Mouse (Mus musculus) forebrain, embryonic 14.5 days (tissue): Measurements from ENCODE around the gene 1600014C23Rik. TPM values are rescaled to one million over a fixed set of nuclear protein-coding genes. Genes with fewer than 3 reads are reported as not detected.
A peak's percentile ranks its signal among the peaks of the same experiment; 100 is the strongest.

Experiments used
- ATAC-seq: fragments of 200-750 bp; cut with Nextera tagmentation; 2 replicates; pipeline ENCODE4 v1.8.0; 2017; ENCODE audit warnings: mild to moderate bottlenecking, moderate library complexity
- DNase-seq: peaks from one replicate; pipeline ENCODE4 v3.0.0-alpha.2; 2015; ENCODE audit warnings: low spot score
- H3K27ac ChIP-seq: fragments of 300-500 bp; sonication (generic); 2 replicates; pipeline ENCODE4 v1.5.1; 2014; ENCODE audit warnings: low read depth, mild to moderate bottlenecking, control low read depth, low read length, moderate library complexity
- H3K27me3 ChIP-seq: fragments of 300-500 bp; sonication (generic); replicated peaks from 2 replicates; pipeline ENCODE4 v1.6.1; 2014; ENCODE audit warnings: low read length, control low read depth, mixed read lengths; ENCODE audit not compliant: control insufficient read depth, insufficient read depth
- H3K36me3 ChIP-seq: fragments of 300-500 bp; sonication (generic); 2 replicates; pipeline ENCODE4 v1.6.1; 2014; ENCODE audit warnings: low read length, control low read depth; ENCODE audit not compliant: control insufficient read depth, insufficient read depth
- H3K4me1 ChIP-seq: fragments of 300-500 bp; sonication (generic); 2 replicates; pipeline ENCODE4 v1.6.1; 2014; ENCODE audit warnings: antibody characterized with exemption, low read length, control low read depth; ENCODE audit not compliant: control insufficient read depth, insufficient read depth
- H3K4me2 ChIP-seq: fragments of 300-500 bp; sonication (generic); 2 replicates; pipeline ENCODE4 v1.6.1; 2014; ENCODE audit warnings: mild to moderate bottlenecking, control low read depth, low read length
- H3K4me3 ChIP-seq: fragments of 300-500 bp; sonication (generic); 2 replicates; pipeline ENCODE4 v1.5.1; 2014; ENCODE audit warnings: low read depth, low read length, control low read depth
- H3K9ac ChIP-seq: fragments of 300-500 bp; sonication (generic); 2 replicates; pipeline ENCODE4 v1.6.1; 2014; ENCODE audit warnings: mild to moderate bottlenecking, low read length, control low read depth, moderate library complexity
- H3K9me3 ChIP-seq: fragments of 300-500 bp; sonication (generic); replicated peaks from 2 replicates; pipeline ENCODE4 v1.6.1; 2016; ENCODE audit warnings: low read length, control low read depth, mixed read lengths; ENCODE audit not compliant: control insufficient read depth
- WGBS: fragments of 180-500 bp; shearing (Covaris S2); extraction: QIAGEN DNeasy Blood & Tissue Kit; methylation state at CpG from one replicate; pipeline ENCODE4 v1.1.7; 2014; 5-methylcytosine and 5-hydroxymethylcytosine counted together
- polyA plus RNA-seq: library from polyadenylated mRNA; unstranded; fragments of >200 nt; fragmentation: Nextera tagmentation; extraction: Ambion mirVana; gene quantifications from 2 replicates; pipeline ENCODE4 v1.2.1, GENCODE M21; 2014

The 1600014C23Rik gene
- polyA plus RNA-seq, result 0.38 TPM in 1 of 2 replicates, not detected in the other

DNA sequence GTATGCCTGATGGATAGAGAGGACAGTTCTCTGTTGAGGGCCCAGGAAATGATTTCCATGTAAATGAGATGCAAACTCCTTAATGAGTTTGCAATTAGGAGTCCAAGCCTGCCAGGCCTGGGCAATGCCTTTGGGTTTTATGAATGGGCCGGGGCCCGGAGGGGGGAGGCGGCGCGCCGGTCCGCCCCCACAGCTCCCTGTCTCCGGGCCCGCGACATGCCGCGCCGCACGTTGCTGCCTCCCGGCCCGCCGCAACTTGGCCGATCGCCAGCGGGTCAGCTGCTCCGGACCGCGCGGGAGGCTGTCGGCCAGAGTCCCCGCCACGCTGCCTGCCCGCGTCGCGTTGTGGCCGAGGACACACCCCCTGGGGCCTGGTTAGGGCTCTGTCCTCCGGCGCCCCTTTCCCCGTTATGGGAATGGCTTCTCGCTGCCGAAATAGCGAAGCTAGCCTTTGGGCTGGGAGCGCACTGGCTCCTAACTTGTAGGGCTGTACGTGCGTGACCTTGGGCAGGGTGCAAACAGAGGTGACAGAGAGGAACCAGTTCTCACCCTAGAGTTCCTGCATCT is at the start of gene 1600014C23Rik:
1600014C23Rik (minus strand) TSS at position 110 of the 567 bp plus-strand sequence.
- Histone ChIP-seq H3K4me3 (peak within 1 kb of the TSS; percentile 30), H3K27me3 (no peaks in the 10 kb centered on the region), H3K9me3 (no peaks in the 10 kb centered on the region), H3K4me1 (peaks cover 35% of the 10 kb centered on the region), H3K9ac (peak within 1 kb of the TSS; percentile 55), H3K4me2 (peak within 1 kb of the TSS; percentile 78), H3K27ac (peak within 1 kb of the TSS; percentile 45), H3K36me3 (no peaks in the 10 kb centered on the region)
- DNase-seq (peak; percentile 89), ATAC-seq (peak; percentile 66)
- under 1% methylated on average over 40 of the region's 41 CpGs for WGBS

DNA sequence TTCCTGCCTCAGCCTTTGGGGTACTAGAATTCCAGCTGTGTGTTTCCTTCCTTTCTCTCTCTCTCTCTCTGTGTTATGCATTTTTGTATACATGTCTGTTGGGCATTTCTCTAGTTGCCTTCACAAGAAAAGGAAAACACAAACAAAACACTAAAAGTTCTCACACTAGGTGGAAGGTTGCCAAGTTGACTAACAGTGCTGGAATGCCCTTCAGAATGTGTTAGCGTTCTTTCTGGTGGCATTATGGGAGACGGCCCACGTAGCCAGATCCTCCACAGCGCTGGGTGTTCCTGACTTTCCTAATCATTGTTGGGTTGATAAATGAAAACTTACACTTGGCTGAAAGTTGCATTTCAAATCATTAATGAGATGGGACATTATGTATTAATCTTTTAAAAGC is 44.8 kb upstream of the 1600014C23Rik start:
- DNase-seq (no peak), ATAC-seq (no peak)
- Histone ChIP-seq H3K27me3 (no peaks in the 10 kb centered on the region), H3K27ac (no peak overlapping the region), H3K4me2 (no peak overlapping the region), H3K36me3 (no peaks in the 10 kb centered on the region), H3K4me1 (no peaks in the 10 kb centered on the region), H3K4me3 (no peak overlapping the region), H3K9me3 (no peaks in the 10 kb centered on the region), H3K9ac (no peak overlapping the region)
- WGBS, result 88% methylated on average over 4 of the region's 4 CpGs

DNA sequence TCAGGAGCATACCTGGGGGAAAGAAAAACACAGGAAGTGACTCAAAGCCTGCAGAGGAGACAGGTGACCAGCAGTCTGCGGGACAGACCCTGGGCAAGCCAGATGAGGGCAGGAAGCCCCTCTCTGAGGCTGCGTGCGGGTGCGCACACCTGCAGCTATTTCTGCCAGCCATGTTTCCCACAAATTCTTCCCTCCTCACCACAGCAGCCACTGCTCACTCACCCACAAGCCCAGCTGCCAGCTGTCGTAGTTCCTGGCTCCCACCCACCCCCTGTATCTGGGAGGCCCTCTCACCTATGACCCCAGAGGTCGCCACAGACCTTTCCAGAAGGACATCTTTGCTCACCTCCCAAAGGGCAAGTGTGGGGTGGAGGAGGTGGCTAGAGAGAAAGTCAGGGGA is 43.8 kb upstream of the 1600014C23Rik start:
- no peak for DNase-seq
- WGBS, result 80% methylated on average over 6 of the region's 6 CpGs
- no peaks in the 10 kb centered on the region for H3K4me1 ChIP-seq
- no peak overlapping the region for H3K9ac ChIP-seq
- no peaks in the 10 kb centered on the region for H3K36me3 ChIP-seq
- no peak overlapping the region for H3K4me2 ChIP-seq
- H3K9me3 ChIP-seq, result no peaks in the 10 kb centered on the region
- ATAC-seq, result no peak
- no peak overlapping the region for H3K4me3 ChIP-seq
- no peaks in the 10 kb centered on the region for H3K27me3 ChIP-seq
- H3K27ac ChIP-seq, result no peak overlapping the region

GRCm38 (mm10) chr17:45776185-45776584 is 42.5 kb upstream of the 1600014C23Rik start:
- Histone ChIP-seq H3K4me1 (no peaks in the 10 kb centered on the region), H3K27me3 (no peaks in the 10 kb centered on the region), H3K36me3 (no peaks in the 10 kb centered on the region), H3K9ac (no peak overlapping the region), H3K9me3 (no peaks in the 10 kb centered on the region), H3K4me2 (no peak overlapping the region), H3K27ac (no peak overlapping the region), H3K4me3 (no peak overlapping the region)
- WGBS, result 97% methylated on average over 8 of the region's 8 CpGs
- ATAC-seq (no peak), DNase-seq (no peak)

GRCm38 (mm10) chr17:45775468-45775867 is 41.8 kb upstream of the 1600014C23Rik start:
- H3K9me3 ChIP-seq, result no peaks in the 10 kb centered on the region
- WGBS, result 88% methylated on average over 9 of the region's 9 CpGs
- H3K27ac ChIP-seq, result no peak overlapping the region
- H3K36me3 ChIP-seq, result no peaks in the 10 kb centered on the region
- ATAC-seq (no peak), DNase-seq (no peak)
- no peak overlapping the region for H3K4me2 ChIP-seq
- no peaks in the 10 kb centered on the region for H3K4me1 ChIP-seq
- H3K9ac ChIP-seq, result no peak overlapping the region
- no peak overlapping the region for H3K4me3 ChIP-seq
- H3K27me3 ChIP-seq, result no peaks in the 10 kb centered on the region

DNA sequence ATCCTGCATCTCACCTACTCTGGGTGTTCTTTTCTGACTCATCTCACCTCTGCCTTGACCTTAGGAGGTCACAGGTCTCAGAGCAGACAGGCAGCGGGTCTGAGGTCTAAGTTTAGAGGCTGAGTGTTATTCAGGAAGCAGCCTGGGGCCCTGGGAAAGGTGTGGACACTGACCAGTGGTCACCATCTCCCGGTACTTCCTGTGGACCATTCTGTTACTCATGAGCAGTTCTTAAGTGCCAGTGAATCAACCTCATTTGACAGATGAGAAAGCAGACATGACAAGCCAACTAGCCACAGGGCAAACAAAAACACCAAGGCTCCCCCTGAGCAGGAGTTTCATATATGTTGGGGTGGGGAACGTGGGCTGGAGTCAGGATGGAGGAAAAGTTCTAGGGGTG is 38.9 kb upstream of the 1600014C23Rik start:
- no peaks in the 10 kb centered on the region for H3K27me3 ChIP-seq
- H3K27ac ChIP-seq, result no peak overlapping the region
- DNase-seq, result no peak
- no peak overlapping the region for H3K4me2 ChIP-seq
- no peaks in the 10 kb centered on the region for H3K36me3 ChIP-seq
- no peak overlapping the region for H3K4me3 ChIP-seq
- H3K9ac ChIP-seq, result no peak overlapping the region
- WGBS, result 85% methylated on average over 3 of the region's 3 CpGs
- ATAC-seq, result no peak
- H3K4me1 ChIP-seq, result no peaks in the 10 kb centered on the region
- no peaks in the 10 kb centered on the region for H3K9me3 ChIP-seq

DNA sequence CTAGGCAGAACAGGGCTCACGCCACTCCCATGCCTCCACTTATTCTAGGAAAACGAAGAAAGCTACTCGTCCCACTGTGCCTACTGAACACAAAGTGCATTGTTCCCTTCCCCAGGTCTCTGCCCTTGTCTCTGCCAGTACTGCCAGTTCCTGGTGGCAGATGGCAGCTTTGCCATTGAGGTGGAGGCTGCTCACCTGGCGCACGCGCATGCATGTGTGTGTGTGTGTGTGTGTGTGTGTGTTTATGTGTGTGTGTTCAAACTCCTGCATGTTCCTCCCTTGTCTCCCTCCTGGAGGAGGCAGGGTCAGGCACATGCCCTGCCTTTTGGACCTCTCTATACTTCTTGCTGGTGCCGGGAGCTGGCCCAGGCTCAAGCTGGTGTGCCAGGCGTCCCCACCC is 38.5 kb upstream of the 1600014C23Rik start:
- H3K4me3 ChIP-seq, result no peak overlapping the region
- H3K27me3 ChIP-seq, result no peaks in the 10 kb centered on the region
- no peak overlapping the region for H3K4me2 ChIP-seq
- H3K9me3 ChIP-seq, result no peaks in the 10 kb centered on the region
- H3K27ac ChIP-seq, result no peak overlapping the region
- DNase-seq, result no peak
- H3K36me3 ChIP-seq, result no peaks in the 10 kb centered on the region
- H3K9ac ChIP-seq, result no peak overlapping the region
- H3K4me1 ChIP-seq, result peaks cover 3% of the 10 kb centered on the region
- 84% methylated on average over 8 of the region's 8 CpGs for WGBS
- ATAC-seq, result no peak

DNA sequence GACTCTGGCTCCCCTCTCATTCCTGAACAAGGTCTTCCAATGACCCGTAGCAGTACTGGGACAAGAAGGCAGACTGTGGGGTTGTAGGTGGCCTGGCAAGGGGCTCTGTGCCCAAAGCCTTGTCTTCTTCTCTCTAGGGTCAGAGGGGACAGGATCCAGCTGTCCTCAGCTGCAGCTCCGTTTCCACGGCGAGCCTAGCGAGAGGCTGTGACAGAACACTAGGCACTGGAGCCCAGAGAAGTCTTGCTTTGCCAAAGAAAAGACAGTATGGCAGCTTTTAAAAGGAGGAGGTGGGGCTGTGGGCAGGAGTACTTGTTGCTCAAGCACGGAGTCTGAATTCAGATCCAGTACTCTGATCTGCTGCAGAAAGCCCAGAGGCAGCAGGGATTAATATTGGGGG is 36.8 kb upstream of the 1600014C23Rik start:
- ATAC-seq (no peak), DNase-seq (no peak)

GRCm38 (mm10) chr17:45769821-45770220 is 36.2 kb upstream of the 1600014C23Rik start:
- H3K9me3 ChIP-seq, result no peaks in the 10 kb centered on the region
- no peak overlapping the region for H3K4me2 ChIP-seq
- DNase-seq (no peak), ATAC-seq (no peak)
- no peak overlapping the region for H3K9ac ChIP-seq
- no peaks in the 10 kb centered on the region for H3K27me3 ChIP-seq
- peaks cover 12% of the 10 kb centered on the region for H3K4me1 ChIP-seq
- H3K4me3 ChIP-seq, result no peak overlapping the region
- no peaks in the 10 kb centered on the region for H3K36me3 ChIP-seq
- 80% methylated on average over 6 of the region's 6 CpGs for WGBS
- H3K27ac ChIP-seq, result no peak overlapping the region

More for the DNA sequence above, 36.8 kb upstream of the 1600014C23Rik start:
- Histone ChIP-seq H3K36me3 (no peaks in the 10 kb centered on the region), H3K9ac (no peak overlapping the region), H3K27me3 (no peaks in the 10 kb centered on the region), H3K4me1 (peaks cover 12% of the 10 kb centered on the region), H3K4me3 (no peak overlapping the region), H3K9me3 (no peaks in the 10 kb centered on the region), H3K27ac (no peak overlapping the region), H3K4me2 (no peak overlapping the region)
- WGBS, result 38% methylated on average over 6 of the region's 6 CpGs
